Mouse (Mus musculus) C2C12 (cell line): ENCODE data around the gene Slc17a7.

Experiments
- CTCF ChIP-seq: IDR thresholded peaks from one replicate; pipeline ENCODE4 v1.5.1; 2011; ENCODE audit not compliant: control insufficient read depth, insufficient read depth, insufficient read length
- USF1 ChIP-seq: IDR thresholded peaks from one replicate; pipeline ENCODE4 v1.6.1; 2011; ENCODE audit warnings: low read depth, mild to moderate bottlenecking, control low read depth, moderate library complexity

- TF ChIP-seq CTCF (no peak), USF1 (no peak)
These were observed 30.4 kb downstream of the Slc17a7 start for GRCm38 (mm10) chr7:45193871-45194785.
